Mouse (Mus musculus) midbrain, embryonic 13.5 days (tissue): ENCODE data around the gene Dcp1b. TPM values are rescaled to one million over a fixed set of nuclear protein-coding genes. Genes with fewer than 3 reads are reported as not detected.

Experiments used
- ATAC-seq: fragments of 200-750 bp; cut with Nextera tagmentation; 2 replicates; pipeline ENCODE4 v1.8.0; 2017; ENCODE audit warnings: mild to moderate bottlenecking, moderate TSS enrichment, moderate library complexity
- H3K27ac ChIP-seq: fragments of 300-500 bp; sonication (generic); 2 replicates; pipeline ENCODE4 v1.5.1; 2015; ENCODE audit warnings: inconsistent platforms, mild to moderate bottlenecking, moderate library complexity
- H3K27me3 ChIP-seq: fragments of 300-500 bp; sonication (generic); 2 replicates; pipeline ENCODE4 v1.6.1; 2015; ENCODE audit warnings: mild to moderate bottlenecking, inconsistent platforms
- H3K36me3 ChIP-seq: fragments of 300-500 bp; sonication (generic); 2 replicates; pipeline ENCODE4 v1.6.1; 2015; ENCODE audit warnings: mild to moderate bottlenecking, inconsistent platforms
- H3K4me1 ChIP-seq: fragments of 300-500 bp; sonication (generic); replicated peaks from 2 replicates; pipeline ENCODE4 v1.6.1; 2015; ENCODE audit warnings: inconsistent platforms
- H3K4me2 ChIP-seq: fragments of 300-500 bp; sonication (generic); replicated peaks from 2 replicates; pipeline ENCODE4 v1.6.1; 2015; ENCODE audit warnings: moderate library complexity, mild to moderate bottlenecking, inconsistent platforms
- H3K4me3 ChIP-seq: fragments of 300-500 bp; sonication (generic); replicated peaks from 2 replicates; pipeline ENCODE4 v1.5.1; 2015; ENCODE audit warnings: mild to moderate bottlenecking, inconsistent platforms
- H3K9ac ChIP-seq: fragments of 300-500 bp; sonication (generic); replicated peaks from 2 replicates; pipeline ENCODE4 v1.6.1; 2015; ENCODE audit warnings: mild to moderate bottlenecking, inconsistent platforms
- H3K9me3 ChIP-seq: fragments of 300-500 bp; sonication (generic); 2 replicates; pipeline ENCODE4 v1.6.1; 2016; ENCODE audit warnings: mild to moderate bottlenecking, inconsistent platforms
- WGBS: fragments of 180-500 bp; shearing (Covaris S2); methylation state at CpG from one replicate; pipeline ENCODE4 v1.1.7; 2015; 5-methylcytosine and 5-hydroxymethylcytosine counted together
- polyA plus RNA-seq: library from polyadenylated mRNA; unstranded; fragments of >200 nt; fragmentation: Nextera tagmentation; extraction: Ambion mirVana; gene quantifications from 2 replicates; pipeline ENCODE4 v1.2.1, GENCODE M21; 2015

The Dcp1b gene
- polyA plus RNA-seq, 1 experiment from 2014 or later, result 15.6 TPM

GRCm38 (mm10) chr6:119239341-119240005, 64.4 kb downstream of the Dcp1b start:
- no peak for ATAC-seq
- no peaks in the 10 kb centered on the region for H3K36me3 ChIP-seq
- no peak overlapping the region for H3K9ac ChIP-seq
- no peaks in the 10 kb centered on the region for H3K9me3 ChIP-seq
- H3K4me1 ChIP-seq, result peaks cover 19% of the 10 kb centered on the region
- H3K4me3 ChIP-seq, result no peak overlapping the region
- no peak overlapping the region for H3K4me2 ChIP-seq
- 74% methylated on average over 5 of the region's 5 CpGs for WGBS
- no peaks in the 10 kb centered on the region for H3K27me3 ChIP-seq
- H3K27ac ChIP-seq, result no peak overlapping the region

GRCm38 (mm10) chr6:119240256-119240655, 65.2 kb downstream of the Dcp1b start:
- ATAC-seq, result no peak

GRCm38 (mm10) chr6:119240871-119241705, 66.0 kb downstream of the Dcp1b start:
- ATAC-seq, result no peak
- no peak overlapping the region for H3K4me2 ChIP-seq
- no peaks in the 10 kb centered on the region for H3K36me3 ChIP-seq
- 65% methylated on average over 21 of the region's 21 CpGs for WGBS
- H3K27ac ChIP-seq, result no peak overlapping the region
- no peak overlapping the region for H3K4me3 ChIP-seq
- no peak overlapping the region for H3K9ac ChIP-seq
- peaks cover 16% of the 10 kb centered on the region for H3K4me1 ChIP-seq
- H3K27me3 ChIP-seq, result no peaks in the 10 kb centered on the region
- H3K9me3 ChIP-seq, result peaks cover 2% of the 10 kb centered on the region; the same call in 1 of the 2 replicates

More at GRCm38 (mm10) chr6:119240256-119240655, 65.2 kb downstream of the Dcp1b start:
- Histone ChIP-seq H3K4me2 (no peak overlapping the region), H3K36me3 (no peaks in the 10 kb centered on the region), H3K9me3 (no peaks in the 10 kb centered on the region), H3K4me3 (no peak overlapping the region), H3K27me3 (no peaks in the 10 kb centered on the region), H3K27ac (no peak overlapping the region), H3K4me1 (peaks cover 19% of the 10 kb centered on the region), H3K9ac (no peak overlapping the region)
- WGBS, result 85% methylated on average over 7 of the region's 7 CpGs

- H3K4me3 ChIP-seq, result no peak overlapping the region
- H3K27ac ChIP-seq, result no peak overlapping the region
- H3K27me3 ChIP-seq, result no peaks in the 10 kb centered on the region
- 58% methylated on average over 2 of the region's 2 CpGs for WGBS
- peaks cover 3% of the 10 kb centered on the region for H3K4me1 ChIP-seq
- no peaks in the 10 kb centered on the region for H3K36me3 ChIP-seq
- H3K4me2 ChIP-seq, result no peak overlapping the region
- H3K9ac ChIP-seq, result no peak overlapping the region
- H3K9me3 ChIP-seq, result peaks cover 5% of the 10 kb centered on the region; the same call in 1 of the 2 replicates
- ATAC-seq, result no peak
These were observed 71.0 kb downstream of the Dcp1b start for GRCm38 (mm10) chr6:119246082-119246481.

- H3K4me1 ChIP-seq, result no peaks in the 10 kb centered on the region
- peaks cover 5% of the 10 kb centered on the region; the same call in 1 of the 2 replicates for H3K9me3 ChIP-seq
- no peak for ATAC-seq
- H3K36me3 ChIP-seq, result no peaks in the 10 kb centered on the region
- H3K27me3 ChIP-seq, result no peaks in the 10 kb centered on the region
- 83% methylated on average over 3 of the region's 3 CpGs for WGBS
- H3K4me2 ChIP-seq, result no peak overlapping the region
- H3K9ac ChIP-seq, result no peak overlapping the region
- H3K27ac ChIP-seq, result no peak overlapping the region
- no peak overlapping the region for H3K4me3 ChIP-seq
These were observed 73.5 kb downstream of the Dcp1b start for GRCm38 (mm10) chr6:119248578-119248977.

- Histone ChIP-seq H3K27ac (no peak overlapping the region), H3K9ac (no peak overlapping the region), H3K36me3 (no peaks in the 10 kb centered on the region), H3K4me2 (no peak overlapping the region), H3K9me3 (peaks cover 5% of the 10 kb centered on the region; the same call in 1 of the 2 replicates), H3K4me1 (no peaks in the 10 kb centered on the region), H3K27me3 (no peaks in the 10 kb centered on the region), H3K4me3 (no peak overlapping the region)
- WGBS, result 90% methylated on average over 10 of the region's 10 CpGs
- ATAC-seq, result no peak
These were observed 74.7 kb downstream of the Dcp1b start for GRCm38 (mm10) chr6:119249726-119250125.

GRCm38 (mm10) chr6:119251704-119252103, 76.7 kb downstream of the Dcp1b start:
- Histone ChIP-seq H3K4me1 (no peaks in the 10 kb centered on the region), H3K27me3 (no peaks in the 10 kb centered on the region), H3K4me2 (no peak overlapping the region), H3K9ac (no peak overlapping the region), H3K36me3 (no peaks in the 10 kb centered on the region), H3K9me3 (no peaks in the 10 kb centered on the region), H3K27ac (no peak overlapping the region), H3K4me3 (no peak overlapping the region)
- 86% methylated on average over 4 of the region's 4 CpGs for WGBS
- no peak for ATAC-seq

Other genes starting within 250 kb of the Dcp1b start
- gene Cacna1c, start 21.2 kb downstream of the Dcp1b start, polyA plus RNA-seq, result 5.2 and 5.6 TPM in 2 replicates
- 0.43 and 0.53 TPM in 2 replicates for gene Cacna2d4, start 61.3 kb downstream of the Dcp1b start, polyA plus RNA-seq
- gene Lrtm2, start 155.5 kb downstream of the Dcp1b start, polyA plus RNA-seq, result 3.6 and 3.8 TPM in 2 replicates
- 38.1 and 39.9 TPM in 2 replicates for gene Adipor2, start 242.5 kb downstream of the Dcp1b start, polyA plus RNA-seq